Mouse (Mus musculus) c-Kit-positive CD71-positive TER-119-positive erythroid progenitor cells, embryonic 14.5 days (primary cell): ENCODE data around the gene Nfatc4.

Source experiments
- DNase-seq: peaks from one replicate; pipeline ENCODE4 v3.0.0-alpha.2; 2013; ENCODE audit warnings: low spot score

The Nfatc4 gene

GRCm38 (mm10) chr14:55822991-55823762 is at the start of gene Nfatc4:
Nfatc4 (plus strand) TSS chr14:55823144.
- DNase-seq = no peak

GRCm38 (mm10) chr14:55776711-55777110 is 46.2 kb upstream of the Nfatc4 start:
- no peak for DNase-seq

GRCm38 (mm10) chr14:55777176-55777575 is 45.8 kb upstream of the Nfatc4 start:
- no peak for DNase-seq

DNA sequence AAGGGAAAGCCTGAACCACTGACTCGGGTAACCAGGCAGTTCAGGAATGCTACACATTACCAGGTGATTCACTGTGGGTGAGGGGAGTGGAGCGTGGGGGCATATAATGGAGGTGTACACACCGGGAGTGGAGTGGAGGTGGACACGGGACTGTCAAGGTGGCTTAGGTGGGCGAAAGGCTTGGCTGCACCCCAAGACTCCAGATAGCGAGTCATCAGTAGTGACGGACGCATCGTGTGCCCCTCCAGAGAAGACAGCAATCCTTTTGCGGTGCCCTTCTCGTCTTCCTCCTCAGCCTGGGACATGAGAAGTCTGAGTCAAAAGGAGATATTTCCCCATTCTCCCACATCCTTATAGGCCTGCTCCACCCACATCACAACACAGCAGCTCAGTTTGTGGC is 45.1 kb upstream of the Nfatc4 start:
- no peak for DNase-seq

GRCm38 (mm10) chr14:55778686-55779085 is 44.3 kb upstream of the Nfatc4 start:
- DNase-seq = no peak

DNA sequence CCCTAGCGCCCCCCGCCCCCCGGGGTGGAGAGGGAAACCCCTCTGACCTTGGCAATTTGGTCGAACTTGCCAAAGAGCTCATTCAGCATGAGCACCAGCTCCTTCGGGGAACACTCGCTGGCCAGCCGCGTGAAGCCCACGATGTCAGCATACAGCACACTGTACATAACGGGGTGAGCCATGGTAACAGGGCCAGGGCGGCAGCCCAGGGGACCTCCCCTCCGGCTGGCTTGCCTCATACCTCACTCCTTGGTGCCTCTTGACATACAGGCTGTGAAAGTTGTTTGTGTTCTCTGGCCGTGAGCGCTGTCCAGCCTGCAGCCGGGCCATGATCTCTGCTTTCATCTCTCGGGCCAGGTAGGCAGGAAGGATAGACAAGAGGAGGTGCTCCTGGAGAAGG is 43.3 kb upstream of the Nfatc4 start:
- DNase-seq = no peak

DNA sequence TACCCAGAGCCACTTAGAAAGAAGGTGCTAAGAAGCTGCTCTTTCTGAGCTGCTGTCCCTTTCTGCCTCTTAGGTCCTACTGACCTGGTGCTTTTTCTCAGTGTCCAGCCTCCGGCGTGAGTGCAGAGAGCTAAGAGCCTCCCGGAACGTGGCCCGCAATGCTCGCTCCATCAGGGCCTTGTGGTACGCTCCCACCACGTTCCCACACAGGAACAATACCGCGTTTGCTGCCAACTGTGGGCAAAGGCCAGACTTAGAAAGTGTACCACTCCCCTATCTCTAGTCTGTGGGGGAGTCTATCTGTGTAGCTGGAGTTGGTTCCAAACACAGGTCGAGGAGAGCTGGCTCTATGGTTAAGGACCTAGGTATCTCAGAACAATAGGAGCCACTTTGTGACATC is 42.2 kb upstream of the Nfatc4 start:
- no peak for DNase-seq

DNA sequence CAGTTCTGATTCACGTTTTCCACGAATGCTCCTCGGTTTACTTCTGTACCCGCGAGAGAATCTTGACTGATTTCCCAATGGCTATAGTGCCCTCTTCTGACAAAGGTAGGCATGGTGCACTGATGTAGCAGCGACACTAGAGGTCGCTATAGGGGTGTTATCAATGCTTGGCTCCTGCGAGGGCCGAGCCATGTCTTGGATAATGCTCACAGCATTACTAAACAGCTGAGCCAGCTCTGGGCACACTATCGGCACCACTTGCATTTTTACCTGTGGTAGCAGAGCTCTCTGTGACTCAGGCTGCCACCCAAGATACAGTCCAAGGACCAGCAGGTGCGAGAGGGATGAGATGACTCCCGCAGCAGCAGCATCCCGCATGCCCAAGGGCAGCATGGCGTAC is 41.6 kb upstream of the Nfatc4 start:
- peak; percentile 67 for DNase-seq

DNA sequence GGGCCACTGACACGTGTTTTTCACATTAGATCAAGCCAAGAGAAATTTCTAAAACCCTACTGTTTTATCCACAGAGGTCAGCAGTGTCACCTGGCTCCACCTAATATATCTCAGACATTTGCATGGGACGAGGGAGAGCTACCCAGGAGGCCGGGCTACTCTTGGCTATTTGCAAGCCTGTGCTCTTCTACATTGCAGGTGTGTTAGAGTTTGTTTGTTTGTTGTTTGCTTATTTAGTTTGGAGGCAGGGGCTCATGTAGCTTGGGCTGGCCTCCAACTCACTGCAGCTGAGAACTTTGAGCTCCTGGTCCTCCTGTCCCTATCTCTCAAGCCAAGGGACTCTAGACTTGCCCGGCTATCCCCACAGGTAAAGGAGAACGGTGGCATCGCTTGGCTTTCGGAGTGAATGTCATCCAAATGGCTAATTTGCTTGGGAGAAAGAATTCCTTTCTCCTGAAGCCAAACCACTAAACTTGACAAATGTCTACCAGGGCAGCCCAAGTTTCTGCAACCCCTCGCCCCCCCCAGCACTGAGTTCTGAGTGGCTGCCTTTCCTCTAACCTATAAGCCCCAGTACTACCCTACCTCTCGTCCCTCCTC is 40.5 kb upstream of the Nfatc4 start:
- DNase-seq = no peak

GRCm38 (mm10) chr14:55783171-55783957 is 39.6 kb upstream of the Nfatc4 start:
- DNase-seq = no peak

- DNase-seq = no peak
These were observed 39.0 kb upstream of the Nfatc4 start, which contains the start of gene Adcy4 for GRCm38 (mm10) chr14:55783958-55784235. Adcy4 (minus strand) TSS chr14:55784095.

DNA sequence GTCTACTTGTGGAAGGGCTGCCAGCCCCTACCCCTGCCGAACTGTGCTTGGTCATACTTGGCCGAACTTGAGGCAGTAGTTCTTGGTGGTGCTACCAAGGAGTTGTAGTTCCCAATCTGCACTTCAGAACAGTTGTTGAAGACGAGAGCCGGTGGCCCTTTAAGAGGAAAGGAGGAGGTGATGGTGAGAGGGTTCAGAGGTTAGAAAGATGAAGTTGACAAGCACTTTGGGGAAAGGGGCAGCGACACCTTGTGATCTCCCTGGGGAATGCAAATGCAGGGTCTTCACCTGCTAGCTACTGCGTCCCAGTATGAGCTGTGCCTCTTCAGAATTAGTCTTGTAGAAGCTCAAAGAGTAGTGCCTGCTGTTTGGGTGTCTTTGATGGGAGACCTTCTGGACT is 37.7 kb upstream of the Nfatc4 start:
- no peak for DNase-seq

DNA sequence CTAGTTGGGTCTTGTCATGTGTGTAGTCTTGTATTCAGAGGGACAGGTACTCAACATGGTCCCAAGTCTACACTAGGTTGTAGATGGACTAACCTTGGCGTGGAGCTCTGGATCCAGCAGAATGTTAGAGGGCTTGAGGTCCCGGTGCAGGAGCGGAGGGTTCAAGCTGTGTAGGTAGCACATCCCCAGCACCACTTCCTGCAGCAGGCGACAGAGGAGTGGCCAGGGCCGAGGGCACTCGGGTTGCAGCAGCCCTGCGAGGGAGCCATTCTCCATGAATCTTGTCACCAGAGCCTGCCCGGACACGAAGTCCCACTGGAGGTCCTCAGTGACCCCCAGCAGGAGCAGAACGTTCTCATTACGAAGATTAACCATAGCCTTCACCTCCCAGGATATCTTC is 35.2 kb upstream of the Nfatc4 start:
- no peak for DNase-seq

- DNase-seq = peak; percentile 54
These were observed 34.5 kb upstream of the Nfatc4 start, which contains the start of gene Ripk3 for GRCm38 (mm10) chr14:55788256-55789050. Ripk3 (minus strand) TSS chr14:55788865.

DNA sequence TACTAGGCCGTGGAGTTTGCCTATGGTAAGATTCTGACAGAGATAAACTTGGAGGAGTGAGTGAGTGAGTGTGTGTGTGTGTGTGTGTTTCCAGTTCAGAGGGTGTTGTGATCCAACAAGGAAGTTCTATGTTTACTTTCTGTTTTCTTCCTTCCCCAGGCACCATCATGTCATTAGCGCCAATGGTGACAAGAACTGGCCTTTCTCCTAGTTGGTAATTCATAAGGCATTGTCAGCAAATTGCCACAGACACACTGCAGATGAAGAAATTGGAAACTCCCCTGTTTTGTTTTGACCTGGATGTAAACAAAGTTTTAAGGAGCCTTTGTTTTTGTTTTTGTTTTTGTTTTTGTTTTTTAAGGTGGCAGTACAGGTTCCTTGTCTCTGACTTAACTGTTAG is 29.5 kb upstream of the Nfatc4 start:
- no peak for DNase-seq

DNA sequence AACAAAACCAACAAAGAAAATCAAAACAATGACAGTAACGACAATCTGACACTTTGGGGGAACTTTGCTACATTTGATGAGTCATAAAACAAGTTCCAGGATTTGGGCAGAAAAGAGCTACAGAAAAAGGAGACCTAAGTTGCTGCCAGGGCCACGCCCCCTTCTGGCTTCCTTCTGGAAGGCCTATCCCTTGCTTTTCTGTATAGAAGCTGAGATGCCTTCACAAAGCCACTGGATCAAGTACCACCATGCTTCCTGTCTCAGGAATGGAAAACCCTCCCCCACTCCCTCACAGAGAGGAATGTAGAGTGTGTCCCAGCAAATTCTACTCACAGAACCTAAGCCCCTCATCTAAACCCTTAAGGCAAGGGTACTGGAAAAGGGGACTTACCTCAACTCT is 29.0 kb upstream of the Nfatc4 start:
- no peak for DNase-seq

GRCm38 (mm10) chr14:55795380-55796163 is 27.4 kb upstream of the Nfatc4 start:
- DNase-seq = peak; percentile 45

DNA sequence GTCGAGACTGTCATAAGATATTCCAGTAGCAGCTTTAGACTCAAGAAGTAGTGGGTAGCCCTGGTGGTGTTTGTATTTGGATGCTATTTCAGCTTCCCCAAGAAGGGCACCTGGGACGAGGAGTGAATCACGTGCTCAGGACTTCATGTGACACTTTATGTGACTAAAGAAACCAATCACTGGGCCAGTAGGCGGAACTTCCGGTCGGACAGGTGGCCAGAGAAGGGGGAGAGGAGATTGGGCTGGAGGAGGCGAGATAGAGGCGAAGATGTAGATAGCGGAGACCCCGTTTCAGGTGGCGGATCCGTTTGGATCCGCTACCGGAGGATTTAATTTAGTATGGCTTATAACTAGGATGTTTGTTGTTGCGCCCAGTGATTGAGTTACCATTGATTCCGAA is 8.1 kb upstream of the Nfatc4 start:
- peak; percentile 38 for DNase-seq

DNA sequence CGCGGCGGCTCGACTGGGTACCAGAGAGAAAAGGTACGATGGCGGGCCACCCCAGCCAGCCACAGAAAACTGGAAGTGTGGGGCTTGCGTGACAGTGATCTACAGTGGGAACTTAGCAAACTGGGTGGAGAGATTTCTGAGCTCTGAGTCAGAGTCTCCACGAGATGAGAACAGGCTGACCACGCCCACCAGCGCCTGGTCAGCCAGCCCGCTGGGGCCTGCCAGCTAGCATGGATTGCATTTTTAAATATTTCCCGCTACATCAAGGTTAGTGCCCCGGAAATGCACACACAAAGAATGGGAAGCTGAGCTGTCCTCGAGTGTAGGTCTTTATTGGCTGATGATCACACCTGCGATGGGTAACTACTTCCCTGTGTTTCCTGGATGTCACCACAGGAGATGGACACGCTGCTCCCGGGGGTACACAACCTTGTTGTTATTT is 7.6 kb upstream of the Nfatc4 start:
- no peak for DNase-seq

DNA sequence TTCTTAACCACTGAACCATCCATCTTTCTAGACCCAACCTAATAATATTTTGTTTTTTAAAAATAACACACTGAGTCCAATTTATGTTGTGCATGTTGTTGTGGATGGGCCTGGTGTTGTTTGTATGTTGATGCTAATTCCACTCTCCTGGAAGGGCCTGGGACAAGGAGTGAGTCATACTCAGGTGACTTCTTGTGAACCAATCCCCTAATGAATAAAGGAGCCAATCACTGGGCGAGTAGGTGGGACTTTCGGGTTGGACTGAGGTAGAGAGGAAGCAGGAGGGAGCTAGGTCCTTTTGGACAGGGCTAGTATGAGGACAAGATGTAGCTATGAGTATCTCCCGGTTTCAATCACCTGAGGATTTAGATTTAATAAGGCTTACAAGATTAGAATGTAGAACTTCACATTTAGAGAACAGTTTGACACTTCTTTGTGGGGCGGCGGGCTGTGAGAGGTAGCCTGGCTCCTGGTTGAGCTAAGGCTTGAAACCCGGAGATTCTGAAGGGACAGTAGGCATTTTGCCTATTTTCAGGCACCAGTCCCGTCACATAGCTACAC is 3.0 kb upstream of the Nfatc4 start:
- no peak for DNase-seq

- no peak for DNase-seq
These were observed 2.4 kb upstream of the Nfatc4 start for GRCm38 (mm10) chr14:55820576-55820975.
